Mouse (Mus musculus): ENCODE measurements around the gene C2cd3. TPM values are rescaled to one million over a fixed set of nuclear protein-coding genes. Genes with fewer than 3 reads are reported as not detected.

C2cd3 gene
- polyA plus RNA-seq, 1 experiment from 2014 or later = 25.7 TPM

- DNase-seq (ENCODE audit: low spot score) (peak; percentile 79), ATAC-seq (peak; percentile 69)
- Histone ChIP-seq H3K4me3 (ENCODE audit: low read depth, low read length) (no peak overlapping the region), H3K27ac (ENCODE audit: low read depth, low read length) (peak overlapping the region; percentile 64), H3K9me3 (replicated peaks; ENCODE audit: control insufficient read depth, low read length) (no peaks in the 10 kb centered on the region), H3K4me1 (ENCODE audit: control insufficient read depth, insufficient read depth, low read length) (peaks cover 20% of the 10 kb centered on the region; the same call in 1 of the 2 replicates), H3K27me3 (replicated peaks; ENCODE audit: control insufficient read depth, insufficient read depth, low read length) (no peaks in the 10 kb centered on the region), H3K9ac (ENCODE audit: low read length) (peak overlapping the region; percentile 21; the same call in 1 of the 2 replicates), H3K4me2 (ENCODE audit: low read length) (peak overlapping the region; percentile 26), H3K36me3 (ENCODE audit: control insufficient read depth, insufficient read depth, low read length) (no peaks in the 10 kb centered on the region)
- WGBS = 28% methylated on average over 11 of the region's 11 CpGs
Observed at GRCm38 (mm10) chr7:100495581-100496251, 123.7 kb downstream of the C2cd3 start.

DNA sequence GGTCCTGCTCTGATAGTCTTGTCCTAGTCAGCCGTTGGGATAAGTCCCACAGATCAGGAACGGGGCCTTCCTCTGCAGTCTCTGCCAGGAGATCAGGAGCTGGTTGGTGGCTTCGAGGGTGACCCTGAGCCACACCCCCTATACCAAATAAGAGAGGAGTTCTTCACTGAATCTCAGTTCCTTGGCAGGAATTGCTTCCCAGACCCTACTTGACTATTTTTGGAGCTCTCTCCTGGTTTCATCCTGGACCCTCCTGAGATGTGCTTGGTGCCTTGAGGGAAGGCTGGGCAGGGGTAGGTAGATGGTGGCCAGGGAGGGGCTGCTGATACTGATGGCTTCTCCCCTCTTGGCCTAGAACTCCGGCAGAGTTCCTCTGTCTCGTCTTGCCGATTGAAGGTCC is 124.3 kb downstream of the C2cd3 start:
- Histone ChIP-seq H3K9ac (ENCODE audit: low read length) (no peak overlapping the region), H3K27ac (ENCODE audit: low read depth, low read length) (peak overlapping the region; percentile 58; the same call in 1 of the 2 replicates), H3K9me3 (replicated peaks; ENCODE audit: control insufficient read depth, low read length) (no peaks in the 10 kb centered on the region), H3K36me3 (ENCODE audit: control insufficient read depth, insufficient read depth, low read length) (no peaks in the 10 kb centered on the region), H3K4me1 (ENCODE audit: control insufficient read depth, insufficient read depth, low read length) (peaks cover 20% of the 10 kb centered on the region; the same call in 1 of the 2 replicates), H3K4me2 (ENCODE audit: low read length) (no peak overlapping the region), H3K27me3 (replicated peaks; ENCODE audit: control insufficient read depth, insufficient read depth, low read length) (no peaks in the 10 kb centered on the region), H3K4me3 (ENCODE audit: low read depth, low read length) (no peak overlapping the region)
- ATAC-seq (no peak), DNase-seq (ENCODE audit: low spot score) (no peak)
- WGBS = 88% methylated on average over 6 of the region's 6 CpGs

DNA sequence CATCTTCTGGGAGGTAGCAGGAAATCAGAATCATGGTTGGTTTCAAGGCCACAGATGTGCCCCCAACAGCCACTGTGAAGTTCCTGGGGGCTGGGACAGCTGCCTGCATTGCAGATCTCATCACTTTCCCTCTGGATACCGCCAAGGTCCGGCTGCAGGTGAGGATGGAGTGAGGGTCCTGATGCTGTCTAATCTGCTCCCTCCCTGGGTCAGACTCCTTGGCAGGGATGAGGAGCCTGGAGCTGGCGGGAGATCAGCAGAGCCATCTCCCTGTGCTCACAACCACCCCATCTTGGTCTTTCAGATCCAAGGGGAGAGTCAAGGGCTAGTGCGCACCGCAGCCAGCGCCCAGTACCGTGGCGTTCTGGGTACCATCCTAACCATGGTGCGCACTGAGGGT is 124.8 kb downstream of the C2cd3 start:
- H3K27ac ChIP-seq (ENCODE audit: low read depth, low read length) = no peak overlapping the region

GRCm38 (mm10) chr7:100497402-100497801 is 125.4 kb downstream of the C2cd3 start:
- whole genome bisulfite sequencing = 89% methylated on average over 4 of the region's 4 CpGs
- no peaks in the 10 kb centered on the region for H3K36me3 ChIP-seq (ENCODE audit: control insufficient read depth, insufficient read depth, low read length)
- no peak for ATAC-seq

More for the DNA sequence above, 124.8 kb downstream of the C2cd3 start:
- Histone ChIP-seq H3K4me3 (ENCODE audit: low read depth, low read length) (no peak overlapping the region), H3K4me1 (ENCODE audit: control insufficient read depth, insufficient read depth, low read length) (peaks cover 20% of the 10 kb centered on the region; the same call in 1 of the 2 replicates), H3K9ac (ENCODE audit: low read length) (no peak overlapping the region), H3K9me3 (replicated peaks; ENCODE audit: control insufficient read depth, low read length) (no peaks in the 10 kb centered on the region), H3K36me3 (ENCODE audit: control insufficient read depth, insufficient read depth, low read length) (no peaks in the 10 kb centered on the region), H3K27me3 (replicated peaks; ENCODE audit: control insufficient read depth, insufficient read depth, low read length) (no peaks in the 10 kb centered on the region), H3K4me2 (ENCODE audit: low read length) (no peak overlapping the region)
- no peak for ATAC-seq
- 98% methylated on average over 9 of the region's 9 CpGs for WGBS
- no peak for DNase-seq (ENCODE audit: low spot score)

DNA sequence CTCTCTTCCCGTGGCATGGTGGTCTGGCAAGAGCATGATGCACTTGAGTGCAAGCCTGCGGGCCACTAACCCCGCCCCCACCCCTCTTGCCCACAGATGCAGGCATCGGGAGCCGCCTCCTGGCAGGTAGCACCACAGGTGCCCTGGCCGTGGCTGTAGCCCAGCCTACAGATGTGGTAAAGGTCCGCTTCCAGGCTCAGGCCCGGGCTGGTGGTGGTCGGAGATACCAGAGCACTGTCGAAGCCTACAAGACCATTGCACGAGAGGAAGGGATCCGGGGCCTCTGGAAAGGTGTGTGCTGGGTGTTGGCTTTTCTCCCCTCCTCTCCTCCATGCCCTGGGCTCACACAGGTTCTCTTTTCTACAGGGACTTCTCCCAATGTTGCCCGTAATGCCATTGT is 125.9 kb downstream of the C2cd3 start:
- Histone ChIP-seq H3K27me3 (replicated peaks; ENCODE audit: control insufficient read depth, insufficient read depth, low read length) (no peaks in the 10 kb centered on the region), H3K36me3 (ENCODE audit: control insufficient read depth, insufficient read depth, low read length) (no peaks in the 10 kb centered on the region), H3K4me1 (ENCODE audit: control insufficient read depth, insufficient read depth, low read length) (peaks cover 14% of the 10 kb centered on the region; the same call in 1 of the 2 replicates), H3K4me3 (ENCODE audit: low read depth, low read length) (no peak overlapping the region), H3K9ac (ENCODE audit: low read length) (no peak overlapping the region), H3K27ac (ENCODE audit: low read depth, low read length) (no peak overlapping the region), H3K9me3 (replicated peaks; ENCODE audit: control insufficient read depth, low read length) (no peaks in the 10 kb centered on the region), H3K4me2 (ENCODE audit: low read length) (no peak overlapping the region)
- ATAC-seq = no peak
- WGBS = 93% methylated on average over 13 of the region's 13 CpGs
- no peak for DNase-seq (ENCODE audit: low spot score)

More at GRCm38 (mm10) chr7:100497402-100497801, 125.4 kb downstream of the C2cd3 start:
- H3K9me3 ChIP-seq (replicated peaks; ENCODE audit: control insufficient read depth, low read length) = no peaks in the 10 kb centered on the region
- H3K4me2 ChIP-seq (ENCODE audit: low read length) = no peak overlapping the region
- no peak for DNase-seq (ENCODE audit: low spot score)
- H3K4me3 ChIP-seq (ENCODE audit: low read depth, low read length) = no peak overlapping the region
- peaks cover 19% of the 10 kb centered on the region; the same call in 1 of the 2 replicates for H3K4me1 ChIP-seq (ENCODE audit: control insufficient read depth, insufficient read depth, low read length)
- no peak overlapping the region for H3K9ac ChIP-seq (ENCODE audit: low read length)
- no peaks in the 10 kb centered on the region for H3K27me3 ChIP-seq (replicated peaks; ENCODE audit: control insufficient read depth, insufficient read depth, low read length)
- H3K27ac ChIP-seq (ENCODE audit: low read depth, low read length) = no peak overlapping the region

- ATAC-seq (no peak), DNase-seq (ENCODE audit: low spot score) (no peak)
- no peaks in the 10 kb centered on the region for H3K9me3 ChIP-seq (replicated peaks; ENCODE audit: control insufficient read depth, low read length)
- no peak overlapping the region for H3K27ac ChIP-seq (ENCODE audit: low read depth, low read length)
- no peaks in the 10 kb centered on the region for H3K36me3 ChIP-seq (ENCODE audit: control insufficient read depth, insufficient read depth, low read length)
- no peak overlapping the region for H3K4me3 ChIP-seq (ENCODE audit: low read depth, low read length)
- H3K4me1 ChIP-seq (ENCODE audit: control insufficient read depth, insufficient read depth, low read length) = peaks cover 5% of the 10 kb centered on the region; the same call in 1 of the 2 replicates
- H3K9ac ChIP-seq (ENCODE audit: low read length) = no peak overlapping the region
- H3K27me3 ChIP-seq (replicated peaks; ENCODE audit: control insufficient read depth, insufficient read depth, low read length) = no peaks in the 10 kb centered on the region
- no peak overlapping the region for H3K4me2 ChIP-seq (ENCODE audit: low read length)
Observed at GRCm38 (mm10) chr7:100499465-100499864, 127.4 kb downstream of the C2cd3 start.

GRCm38 (mm10) chr7:100500276-100500977 is 128.4 kb downstream of the C2cd3 start:
- no peak overlapping the region for H3K4me2 ChIP-seq (ENCODE audit: low read length)
- H3K36me3 ChIP-seq (ENCODE audit: control insufficient read depth, insufficient read depth, low read length) = no peaks in the 10 kb centered on the region
- DNase-seq (ENCODE audit: low spot score) (no peak), ATAC-seq (no peak)
- H3K4me1 ChIP-seq (ENCODE audit: control insufficient read depth, insufficient read depth, low read length) = peaks cover 5% of the 10 kb centered on the region; the same call in 1 of the 2 replicates
- H3K4me3 ChIP-seq (ENCODE audit: low read depth, low read length) = no peak overlapping the region
- 77% methylated on average over 16 of the region's 16 CpGs for WGBS
- no peak overlapping the region for H3K9ac ChIP-seq (ENCODE audit: low read length)
- no peak overlapping the region for H3K27ac ChIP-seq (ENCODE audit: low read depth, low read length)
- H3K9me3 ChIP-seq (replicated peaks; ENCODE audit: control insufficient read depth, low read length) = no peaks in the 10 kb centered on the region
- H3K27me3 ChIP-seq (replicated peaks; ENCODE audit: control insufficient read depth, insufficient read depth, low read length) = no peaks in the 10 kb centered on the region

GRCm38 (mm10) chr7:100501027-100501843 is 129.2 kb downstream of the C2cd3 start:
- H3K36me3 ChIP-seq (ENCODE audit: control insufficient read depth, insufficient read depth, low read length) = no peaks in the 10 kb centered on the region
- WGBS = 69% methylated on average over 6 of the region's 6 CpGs

More at GRCm38 (mm10) chr7:100501027-100501843, 129.2 kb downstream of the C2cd3 start:
- no peak for ATAC-seq
- Histone ChIP-seq H3K4me3 (ENCODE audit: low read depth, low read length) (no peak overlapping the region), H3K27me3 (replicated peaks; ENCODE audit: control insufficient read depth, insufficient read depth, low read length) (no peaks in the 10 kb centered on the region), H3K9ac (ENCODE audit: low read length) (no peak overlapping the region), H3K27ac (ENCODE audit: low read depth, low read length) (no peak overlapping the region), H3K4me1 (ENCODE audit: control insufficient read depth, insufficient read depth, low read length) (0 out of 2 replicates have a peak, but pooled peaks cover 1% of the 10 kb centered on the region), H3K4me2 (ENCODE audit: low read length) (no peak overlapping the region), H3K9me3 (replicated peaks; ENCODE audit: control insufficient read depth, low read length) (no peaks in the 10 kb centered on the region)
- no peak for DNase-seq (ENCODE audit: low spot score)
